Mouse (Mus musculus) c-Kit-positive CD71-positive TER-119-negative erythroid progenitor cells, embryonic 14.5 days (primary cell): ENCODE data around the gene Dst.

Experiments
- DNase-seq: peaks from one replicate; pipeline ENCODE4 v3.0.0-alpha.2; 2013; ENCODE audit warnings: low read depth

Gene Dst

GRCm38 (mm10) chr1:34102604-34103003 lies 194.6 kb downstream of the Dst start:
- no peak for DNase-seq

GRCm38 (mm10) chr1:34103176-34103575 lies 195.2 kb downstream of the Dst start:
- DNase-seq = no peak

- DNase-seq = no peak
Observed at GRCm38 (mm10) chr1:34103713-34104172, 195.7 kb downstream of the Dst start.

GRCm38 (mm10) chr1:34104846-34105245 lies 196.8 kb downstream of the Dst start:
- DNase-seq = no peak

- no peak for DNase-seq
Observed at GRCm38 (mm10) chr1:34106606-34107005, 198.6 kb downstream of the Dst start.

- DNase-seq = no peak
Observed at GRCm38 (mm10) chr1:34107076-34107475, 199.1 kb downstream of the Dst start.

GRCm38 (mm10) chr1:34109599-34110210 lies 201.7 kb downstream of the Dst start:
- DNase-seq = no peak

- DNase-seq = no peak
Observed at GRCm38 (mm10) chr1:34110862-34111261, 202.8 kb downstream of the Dst start.

- DNase-seq = no peak
Observed at GRCm38 (mm10) chr1:34111954-34112353, 203.9 kb downstream of the Dst start.

GRCm38 (mm10) chr1:34116444-34116843 lies 208.4 kb downstream of the Dst start:
- no peak for DNase-seq

GRCm38 (mm10) chr1:34117056-34117455 lies 209.0 kb downstream of the Dst start:
- no peak for DNase-seq

GRCm38 (mm10) chr1:34117709-34118108 lies 209.7 kb downstream of the Dst start:
- DNase-seq = no peak

GRCm38 (mm10) chr1:34120066-34120465 lies 212.0 kb downstream of the Dst start:
- no peak for DNase-seq

- no peak for DNase-seq
Observed at GRCm38 (mm10) chr1:34120602-34121001, 212.6 kb downstream of the Dst start.

- DNase-seq = no peak
Observed at GRCm38 (mm10) chr1:34121157-34122015, 213.4 kb downstream of the Dst start.

GRCm38 (mm10) chr1:34122198-34122597 lies 214.2 kb downstream of the Dst start:
- DNase-seq = no peak

GRCm38 (mm10) chr1:34122905-34123304 lies 214.9 kb downstream of the Dst start:
- no peak for DNase-seq

- no peak for DNase-seq
Observed at GRCm38 (mm10) chr1:34123334-34123733, 215.3 kb downstream of the Dst start.

- no peak for DNase-seq
Observed at GRCm38 (mm10) chr1:34124376-34124775, 216.4 kb downstream of the Dst start.

GRCm38 (mm10) chr1:34125148-34125547 lies 217.1 kb downstream of the Dst start:
- DNase-seq = no peak

GRCm38 (mm10) chr1:34127714-34128474 lies 219.9 kb downstream of the Dst start:
- no peak for DNase-seq

GRCm38 (mm10) chr1:34128796-34129195 lies 220.8 kb downstream of the Dst start:
- no peak for DNase-seq

GRCm38 (mm10) chr1:34129691-34130090 lies 221.7 kb downstream of the Dst start:
- no peak for DNase-seq
